Mouse (Mus musculus) heart, adult 2 months (tissue): ENCODE results near the gene Cdh10.

Experiments
- CTCF ChIP-seq: fragments of 200-600 bp; IDR thresholded peaks from 2 replicates; pipeline ENCODE4 v1.8.1; 2022; ENCODE audit warnings: antibody characterized with exemption, mild to moderate bottlenecking, moderate library complexity
- EP300 ChIP-seq: fragments of 200-500 bp; IDR thresholded peaks from 2 replicates; pipeline ENCODE4 v1.6.1; 2011; ENCODE audit warnings: low read depth, low read length, control low read depth; ENCODE audit not compliant: insufficient read depth
- POLR2A ChIP-seq: fragments of 200-500 bp; IDR thresholded peaks from 2 replicates; pipeline ENCODE4 v1.6.1; 2011; ENCODE audit warnings: mild to moderate bottlenecking, low read depth, low read length, control low read depth; ENCODE audit not compliant: insufficient read depth

GRCm38 (mm10) chr15:18821114-18821756, 2.5 kb downstream of the Cdh10 start:
- TF ChIP-seq CTCF (peak; percentile 95), POLR2A (no peak), EP300 (0 out of 2 replicates have a peak, but pooled peaks have one; percentile 21)
